Mouse (Mus musculus) hindbrain, embryonic 12.5 days (tissue): ENCODE results near the gene Shb. TPM values are rescaled to one million over a fixed set of nuclear protein-coding genes. Genes with fewer than 3 reads are reported as not detected.
A peak's percentile ranks its signal among the peaks of the same experiment; 100 is the strongest.

Experiments used
- ATAC-seq: fragments of 200-750 bp; cut with Nextera tagmentation; 2 replicates; pipeline ENCODE4 v1.8.0; 2017; ENCODE audit warnings: moderate TSS enrichment; ENCODE audit not compliant: low FRiP score
- H3K27ac ChIP-seq: fragments of 300-500 bp; sonication (generic); 2 replicates; pipeline ENCODE4 v1.5.1; 2016; ENCODE audit warnings: mild to moderate bottlenecking
- H3K27me3 ChIP-seq: fragments of 300-500 bp; sonication (generic); 2 replicates; pipeline ENCODE4 v1.6.1; 2016; ENCODE audit warnings: mild to moderate bottlenecking
- H3K36me3 ChIP-seq: fragments of 300-500 bp; sonication (generic); 2 replicates; pipeline ENCODE4 v1.6.1; 2016; ENCODE audit warnings: mild to moderate bottlenecking
- H3K4me1 ChIP-seq: fragments of 300-500 bp; sonication (generic); 2 replicates; pipeline ENCODE4 v1.6.1; 2016
- H3K4me2 ChIP-seq: fragments of 300-500 bp; sonication (generic); replicated peaks from 2 replicates; pipeline ENCODE4 v1.6.1; 2016; ENCODE audit warnings: mild to moderate bottlenecking
- H3K4me3 ChIP-seq: fragments of 300-500 bp; sonication (generic); 2 replicates; pipeline ENCODE4 v1.5.1; 2016; ENCODE audit warnings: mild to moderate bottlenecking
- H3K9ac ChIP-seq: fragments of 300-500 bp; sonication (generic); 2 replicates; pipeline ENCODE4 v1.6.1; 2016; ENCODE audit warnings: mild to moderate bottlenecking, moderate library complexity
- H3K9me3 ChIP-seq: fragments of 300-500 bp; sonication (generic); replicated peaks from 2 replicates; pipeline ENCODE4 v1.6.1; 2016; ENCODE audit warnings: mild to moderate bottlenecking
- WGBS: fragments of 180-500 bp; shearing (Covaris S2); methylation state at CpG from one replicate; pipeline ENCODE4 v1.1.7; 2016; 5-methylcytosine and 5-hydroxymethylcytosine counted together
- polyA plus RNA-seq: library from polyadenylated mRNA; unstranded; fragments of >200 nt; fragmentation: Nextera tagmentation; extraction: Ambion mirVana; gene quantifications from 2 replicates; pipeline ENCODE4 v1.2.1, GENCODE M21; 2016

Shb gene
- polyA plus RNA-seq, 1 experiment from 2014 or later, result 10.0 TPM

- H3K27ac ChIP-seq, result no peak overlapping the region
- ATAC-seq, result no peak
- H3K27me3 ChIP-seq, result peaks cover 5% of the 10 kb centered on the region; the same call in 1 of the 2 replicates
- H3K4me1 ChIP-seq, result no peaks in the 10 kb centered on the region
- H3K9me3 ChIP-seq, result no peaks in the 10 kb centered on the region
- H3K4me2 ChIP-seq, result no peak overlapping the region
- no peak overlapping the region for H3K4me3 ChIP-seq
- no peaks in the 10 kb centered on the region for H3K36me3 ChIP-seq
- 79% methylated on average over 15 of the region's 15 CpGs for WGBS
- H3K9ac ChIP-seq, result no peak overlapping the region
Observed at GRCm38 (mm10) chr4:45540151-45540933, 8.1 kb upstream of the Shb start.

- no peak overlapping the region for H3K9ac ChIP-seq
- no peak overlapping the region for H3K27ac ChIP-seq
- no peaks in the 10 kb centered on the region for H3K9me3 ChIP-seq
- ATAC-seq, result no peak
- H3K27me3 ChIP-seq, result peaks cover 5% of the 10 kb centered on the region; the same call in 1 of the 2 replicates
- H3K4me1 ChIP-seq, result no peaks in the 10 kb centered on the region
- no peak overlapping the region for H3K4me3 ChIP-seq
- H3K4me2 ChIP-seq, result no peak overlapping the region
- no peaks in the 10 kb centered on the region for H3K36me3 ChIP-seq
Observed at GRCm38 (mm10) chr4:45539187-45539586, 6.9 kb upstream of the Shb start.

GRCm38 (mm10) chr4:45533436-45533940 is 1.2 kb upstream of the Shb start:
- Histone ChIP-seq H3K27ac (no peak overlapping the region), H3K9me3 (no peaks in the 10 kb centered on the region), H3K36me3 (no peaks in the 10 kb centered on the region), H3K4me3 (no peak overlapping the region), H3K9ac (no peak overlapping the region), H3K4me1 (peaks cover 24% of the 10 kb centered on the region), H3K27me3 (peaks cover 6% of the 10 kb centered on the region), H3K4me2 (no peak overlapping the region)
- no peak for ATAC-seq
- 72% methylated on average over 1 of the region's 1 CpGs for WGBS

GRCm38 (mm10) chr4:45530662-45531542 is 1.4 kb downstream of the Shb start:
- peak; percentile 91 for ATAC-seq
- Histone ChIP-seq H3K4me2 (peak overlapping the region; percentile 92), H3K9me3 (no peaks in the 10 kb centered on the region), H3K4me3 (peak overlapping the region; percentile 73), H3K4me1 (peaks cover 38% of the 10 kb centered on the region), H3K9ac (peak overlapping the region; percentile 85), H3K27ac (peak overlapping the region; percentile 92), H3K27me3 (peaks cover 7% of the 10 kb centered on the region), H3K36me3 (no peaks in the 10 kb centered on the region)
- under 1% methylated on average over 68 of the region's 68 CpGs for WGBS

GRCm38 (mm10) chr4:45529986-45530597 is 2.2 kb downstream of the Shb start:
- 0% methylated on average over 78 of the region's 89 CpGs for WGBS
- peak; percentile 70 for ATAC-seq

GRCm38 (mm10) chr4:45529201-45529985 is 2.9 kb downstream of the Shb start:
- WGBS, result under 1% methylated on average over 54 of the region's 71 CpGs
- Histone ChIP-seq H3K27ac (peak overlapping the region; percentile 92), H3K4me1 (peaks cover 38% of the 10 kb centered on the region)

More at GRCm38 (mm10) chr4:45529986-45530597, 2.2 kb downstream of the Shb start:
- Histone ChIP-seq H3K4me1 (peaks cover 38% of the 10 kb centered on the region), H3K27me3 (peaks cover 7% of the 10 kb centered on the region), H3K9me3 (no peaks in the 10 kb centered on the region), H3K36me3 (no peaks in the 10 kb centered on the region), H3K4me2 (peak overlapping the region; percentile 92), H3K4me3 (peak overlapping the region; percentile 73), H3K9ac (peak overlapping the region; percentile 85), H3K27ac (peak overlapping the region; percentile 92)

GRCm38 (mm10) chr4:45528355-45529198 is 3.7 kb downstream of the Shb start:
- Histone ChIP-seq H3K27ac (0 out of 2 replicates have a peak overlapping the region, but pooled peaks have one; percentile 9), H3K4me1 (peaks cover 38% of the 10 kb centered on the region)

More at GRCm38 (mm10) chr4:45529201-45529985, 2.9 kb downstream of the Shb start:
- no peak for ATAC-seq
- H3K27me3 ChIP-seq, result peaks cover 7% of the 10 kb centered on the region
- peak overlapping the region; percentile 85 for H3K9ac ChIP-seq
- no peaks in the 10 kb centered on the region for H3K36me3 ChIP-seq
- peak overlapping the region; percentile 73 for H3K4me3 ChIP-seq
- H3K9me3 ChIP-seq, result no peaks in the 10 kb centered on the region
- H3K4me2 ChIP-seq, result peak overlapping the region; percentile 92

GRCm38 (mm10) chr4:45527562-45528354 is 4.5 kb downstream of the Shb start:
- Histone ChIP-seq H3K27me3 (peaks cover 7% of the 10 kb centered on the region), H3K4me2 (peak overlapping the region; percentile 92), H3K27ac (no peak overlapping the region), H3K36me3 (no peaks in the 10 kb centered on the region), H3K4me1 (peaks cover 38% of the 10 kb centered on the region), H3K9ac (peak overlapping the region; percentile 85), H3K9me3 (no peaks in the 10 kb centered on the region), H3K4me3 (peak overlapping the region; percentile 73)
- 92% methylated on average over 2 of the region's 2 CpGs for WGBS
- no peak for ATAC-seq

More at GRCm38 (mm10) chr4:45528355-45529198, 3.7 kb downstream of the Shb start:
- H3K36me3 ChIP-seq, result no peaks in the 10 kb centered on the region
- H3K27me3 ChIP-seq, result peaks cover 7% of the 10 kb centered on the region
- H3K4me2 ChIP-seq, result peak overlapping the region; percentile 92
- WGBS, result 2% methylated on average over 21 of the region's 21 CpGs
- no peak for ATAC-seq
- no peaks in the 10 kb centered on the region for H3K9me3 ChIP-seq
- peak overlapping the region; percentile 85 for H3K9ac ChIP-seq
- peak overlapping the region; percentile 73 for H3K4me3 ChIP-seq

GRCm38 (mm10) chr4:45526846-45527561 is 5.3 kb downstream of the Shb start:
- no peak overlapping the region for H3K9ac ChIP-seq
- peak overlapping the region; percentile 92 for H3K4me2 ChIP-seq
- no peak overlapping the region for H3K27ac ChIP-seq
- H3K9me3 ChIP-seq, result no peaks in the 10 kb centered on the region
- H3K27me3 ChIP-seq, result peaks cover 7% of the 10 kb centered on the region
- WGBS, result 90% methylated on average over 2 of the region's 2 CpGs
- H3K4me1 ChIP-seq, result peaks cover 39% of the 10 kb centered on the region
- no peaks in the 10 kb centered on the region for H3K36me3 ChIP-seq
- no peak for ATAC-seq
- H3K4me3 ChIP-seq, result no peak overlapping the region

GRCm38 (mm10) chr4:45526175-45526574 is 6.1 kb downstream of the Shb start:
- H3K9me3 ChIP-seq, result no peaks in the 10 kb centered on the region
- H3K36me3 ChIP-seq, result no peaks in the 10 kb centered on the region
- ATAC-seq, result no peak
- no peak overlapping the region for H3K4me3 ChIP-seq
- H3K4me1 ChIP-seq, result peaks cover 39% of the 10 kb centered on the region
- no peak overlapping the region for H3K27ac ChIP-seq
- H3K4me2 ChIP-seq, result 0 out of 2 replicates have a peak overlapping the region, but pooled peaks have one; percentile 6
- H3K27me3 ChIP-seq, result peaks cover 7% of the 10 kb centered on the region
- H3K9ac ChIP-seq, result no peak overlapping the region
- WGBS, result 90% methylated on average over 3 of the region's 3 CpGs
